Mouse (Mus musculus) heart, postnatal 0 days (tissue): ENCODE data around the gene Soat1.

Experiments
- CTCF ChIP-seq: IDR thresholded peaks from 2 replicates; pipeline ENCODE4 v1.5.1; 2016; ENCODE audit warnings: antibody characterized with exemption, control low read depth, low read depth
- EP300 ChIP-seq: IDR thresholded peaks from 2 replicates; pipeline ENCODE4 v1.6.1; 2016; ENCODE audit warnings: antibody characterized with exemption, low read depth

DNA sequence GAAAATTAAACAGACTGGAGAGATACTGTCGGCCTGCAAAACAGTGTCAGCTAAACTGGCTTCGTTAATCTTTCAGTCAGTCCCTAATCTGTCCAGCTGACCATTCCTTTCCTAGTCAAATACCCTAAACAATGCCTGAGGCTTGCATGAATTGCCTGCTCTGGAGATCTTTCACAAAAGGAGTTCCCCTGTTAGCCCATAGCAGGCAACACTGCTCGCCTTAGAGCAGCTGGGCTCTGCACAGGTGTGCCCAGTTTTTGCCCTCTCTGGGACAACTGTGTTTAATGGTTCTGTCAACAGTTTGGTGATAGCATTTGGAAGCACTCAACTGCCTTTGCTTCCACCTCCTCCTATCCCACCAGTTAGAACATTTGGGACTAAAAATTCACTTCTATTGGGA is 723 bp upstream of the Soat1 start:
- TF ChIP-seq CTCF (no peak), EP300 (no peak)
